8 mouse cellular contexts compared by ENCODE assay signal in genomic region chr10:80695186-80695585, GRCm38 (mm10). TPM values are rescaled to one million over a fixed set of nuclear protein-coding genes. Genes with fewer than 3 reads are reported as not detected.
DNase-seq lines count a peak whose midpoint lies in the region; ATAC-seq and TF ChIP-seq lines count a peak whose summit lies in the region.

No protein-coding gene starts in this region.

- ATAC-seq in heart, embryonic 15.5 days (replicated peaks; ENCODE audit: insufficient number of reproducible peaks, insufficient read depth, low FRiP score, low read depth) = no peak
- ATAC-seq in liver, embryonic 12.5 days = peak; percentile 17

- H3K27ac ChIP-seq in left cerebral cortex, adult 2 months = peak overlapping the region; percentile 44; the same call in 1 of the 2 replicates
- peak overlapping the region; percentile 53 for H3K27ac ChIP-seq in heart, embryonic 15.5 days
- peak overlapping the region; percentile 78 for H3K27ac ChIP-seq in liver, embryonic 12.5 days
- H3K27ac ChIP-seq in cerebellum, adult 2 months (ENCODE audit: insufficient read depth, low read length) = no peak overlapping the region

- peaks cover 9% of the 10 kb centered on the region for H3K36me3 ChIP-seq in heart, embryonic 15.5 days
- peaks cover 55% of the 10 kb centered on the region for H3K36me3 ChIP-seq in liver, embryonic 12.5 days

- no peak overlapping the region for H3K4me2 ChIP-seq in heart, embryonic 15.5 days
- peak overlapping the region; percentile 96 for H3K4me2 ChIP-seq in liver, embryonic 12.5 days

- TF ChIP-seq CTCF in left cerebral cortex, adult 2 months (IDR thresholded peaks at IDR 0.05) = no peak
- TF ChIP-seq CTCF in cerebellum, adult 2 months (IDR thresholded peaks at IDR 0.05; ENCODE audit: borderline replicate concordance, insufficient read depth, low read depth, low read length) = no peak

- no peaks in the 10 kb centered on the region for H3K9me3 ChIP-seq in heart, embryonic 15.5 days (replicated peaks)
- H3K9me3 ChIP-seq in liver, embryonic 12.5 days (replicated peaks) = no peaks in the 10 kb centered on the region

- no peak for DNase-seq in left cerebral cortex, adult 2 months (ENCODE audit: extremely low spot score in 1 of 2, low spot score in 2 of 2)
- DNase-seq in left cerebral cortex, postnatal 14 days (ENCODE audit: low spot score in 2 of 2) = no peak
- DNase-seq in skeletal muscle tissue, adult 2 months (ENCODE audit: low read depth, low spot score) = peak; percentile 81
- DNase-seq in MN1 (ENCODE audit: low spot score) = no peak
- no peak for DNase-seq in cerebellum, adult 2 months
- no peak for DNase-seq in testis, postnatal 14 days (ENCODE audit: low spot score)

- no peak overlapping the region for H3K4me3 ChIP-seq in left cerebral cortex, adult 2 months
- H3K4me3 ChIP-seq in heart, embryonic 15.5 days = no peak overlapping the region
- H3K4me3 ChIP-seq in liver, embryonic 12.5 days = no peak overlapping the region; the same call in 1 of the 2 replicates
- H3K4me3 ChIP-seq in cerebellum, adult 2 months (replicated peaks; ENCODE audit: insufficient read depth, low read depth, low read length) = no peak overlapping the region

- no peak for TF ChIP-seq POLR2A in cerebellum, adult 2 months (IDR thresholded peaks at IDR 0.05; ENCODE audit: borderline replicate concordance, insufficient read depth, low read length)

- peaks cover 41% of the 10 kb centered on the region for H3K4me1 ChIP-seq in heart, embryonic 15.5 days (replicated peaks)
- H3K4me1 ChIP-seq in liver, embryonic 12.5 days = peaks cover 89% of the 10 kb centered on the region
- H3K4me1 ChIP-seq in cerebellum, adult 2 months (ENCODE audit: control insufficient read depth, insufficient read depth, low read length) = peaks cover 11% of the 10 kb centered on the region; the same call in 1 of the 2 replicates

- H3K27me3 ChIP-seq in heart, embryonic 15.5 days = no peaks in the 10 kb centered on the region
- no peaks in the 10 kb centered on the region for H3K27me3 ChIP-seq in liver, embryonic 12.5 days (replicated peaks)
- no peaks in the 10 kb centered on the region for H3K27me3 ChIP-seq in cerebellum, adult 2 months (ENCODE audit: control insufficient read depth, insufficient read depth, low read length)

- intact Hi-C loops in left cerebral cortex, adult 2 months (cut with DNase I) = no loop called here
- intact Hi-C loops in left cerebral cortex, postnatal 14 days (cut with DNase I) = no loop called here

- H3K9ac ChIP-seq in heart, embryonic 15.5 days = no peak overlapping the region
- H3K9ac ChIP-seq in liver, embryonic 12.5 days = peak overlapping the region; percentile 44

- 60% methylated on average over 2 of the region's 2 CpGs for WGBS in heart, embryonic 15.5 days
- WGBS in liver, embryonic 12.5 days (ENCODE audit: insufficient replicate concordance) = 12% methylated on average over 2 of the region's 2 CpGs
- 77% methylated on average over 2 of the region's 2 CpGs for WGBS in cerebellum, adult 2 months

RNA-seq across cellular contexts. Expression of gene Mob3a, which starts 6.6 kb away (rescaled TPM):
- 10 to 100 TPM; 13.6 to 15.5 TPM for total RNA-seq in left cerebral cortex, adult 2 months (2021)
- total RNA-seq in left cerebral cortex, postnatal 14 days (2021) = 10 to 100 TPM; 15.0 to 20.2 TPM
- polyA plus RNA-seq in heart, embryonic 15.5 days (2015; fragmentation: Nextera tagmentation; extraction: Ambion mirVana) = 22.1 and 33.6 TPM in 2 replicates
- polyA plus RNA-seq in liver, embryonic 12.5 days (2016; fragmentation: Nextera tagmentation; extraction: Ambion mirVana) = 43.9 and 45.3 TPM in 2 replicates
- 12.6 and 14.2 TPM in 2 replicates for polyA plus RNA-seq in cerebellum, adult 2 months (2012; rRNA removed)

RNA-seq across cellular contexts. Expression of gene Izumo4, which starts 6.8 kb away (rescaled TPM):
- total RNA-seq in left cerebral cortex, adult 2 months (2021) = 10 to 100 TPM; 45.0 to 46.0 TPM
- 10 to 100 TPM; 52.8 to 55.3 TPM for total RNA-seq in left cerebral cortex, postnatal 14 days (2021)
- polyA plus RNA-seq in heart, embryonic 15.5 days (2015; fragmentation: Nextera tagmentation; extraction: Ambion mirVana) = 10.4 and 14.6 TPM in 2 replicates
- 10.1 and 10.6 TPM in 2 replicates for polyA plus RNA-seq in liver, embryonic 12.5 days (2016; fragmentation: Nextera tagmentation; extraction: Ambion mirVana)
- 112 and 117 TPM in 2 replicates for polyA plus RNA-seq in cerebellum, adult 2 months (2012; rRNA removed)

RNA-seq across cellular contexts. Expression of gene Mknk2, which starts 17.3 kb away (rescaled TPM):
- 10 to 100 TPM; 42.8 to 48.8 TPM for total RNA-seq in left cerebral cortex, adult 2 months (2021)
- 10 to 100 TPM; 38.4 to 46.7 TPM for total RNA-seq in left cerebral cortex, postnatal 14 days (2021)
- polyA plus RNA-seq in heart, embryonic 15.5 days (2015; fragmentation: Nextera tagmentation; extraction: Ambion mirVana) = 70.8 and 99.5 TPM in 2 replicates
- polyA plus RNA-seq in liver, embryonic 12.5 days (2016; fragmentation: Nextera tagmentation; extraction: Ambion mirVana) = 124 and 125 TPM in 2 replicates
- 59.3 and 64.4 TPM in 2 replicates for polyA plus RNA-seq in cerebellum, adult 2 months (2012; rRNA removed)

RNA-seq across cellular contexts. Expression of gene Btbd2, which starts 38.3 kb away (rescaled TPM):
- total RNA-seq in left cerebral cortex, adult 2 months (2021) = 10 to 100 TPM; 85.1 to 96.7 TPM
- total RNA-seq in left cerebral cortex, postnatal 14 days (2021) = 10 to 100 TPM; 88.3 to 93.5 TPM
- 45.4 and 64.8 TPM in 2 replicates for polyA plus RNA-seq in heart, embryonic 15.5 days (2015; fragmentation: Nextera tagmentation; extraction: Ambion mirVana)
- 26.0 and 27.3 TPM in 2 replicates for polyA plus RNA-seq in liver, embryonic 12.5 days (2016; fragmentation: Nextera tagmentation; extraction: Ambion mirVana)
- 106 and 108 TPM in 2 replicates for polyA plus RNA-seq in cerebellum, adult 2 months (2012; rRNA removed)

RNA-seq across cellular contexts. Expression of gene Ap3d1, which starts 46.9 kb away (rescaled TPM):
- 100 to 1,000 TPM; 150 to 151 TPM for total RNA-seq in left cerebral cortex, adult 2 months (2021)
- 100 to 1,000 TPM; 143 to 147 TPM for total RNA-seq in left cerebral cortex, postnatal 14 days (2021)
- polyA plus RNA-seq in heart, embryonic 15.5 days (2015; fragmentation: Nextera tagmentation; extraction: Ambion mirVana) = 45.0 and 51.4 TPM in 2 replicates
- polyA plus RNA-seq in liver, embryonic 12.5 days (2016; fragmentation: Nextera tagmentation; extraction: Ambion mirVana) = 36.5 and 38.2 TPM in 2 replicates
- 175 and 189 TPM in 2 replicates for polyA plus RNA-seq in cerebellum, adult 2 months (2012; rRNA removed)
